Mouse (Mus musculus): ENCODE results near the gene Cnih3. TPM values are rescaled to one million over a fixed set of nuclear protein-coding genes. Genes with fewer than 3 reads are reported as not detected.

Cnih3 gene
- polyA plus RNA-seq, 1 experiment, result not detected

DNA sequence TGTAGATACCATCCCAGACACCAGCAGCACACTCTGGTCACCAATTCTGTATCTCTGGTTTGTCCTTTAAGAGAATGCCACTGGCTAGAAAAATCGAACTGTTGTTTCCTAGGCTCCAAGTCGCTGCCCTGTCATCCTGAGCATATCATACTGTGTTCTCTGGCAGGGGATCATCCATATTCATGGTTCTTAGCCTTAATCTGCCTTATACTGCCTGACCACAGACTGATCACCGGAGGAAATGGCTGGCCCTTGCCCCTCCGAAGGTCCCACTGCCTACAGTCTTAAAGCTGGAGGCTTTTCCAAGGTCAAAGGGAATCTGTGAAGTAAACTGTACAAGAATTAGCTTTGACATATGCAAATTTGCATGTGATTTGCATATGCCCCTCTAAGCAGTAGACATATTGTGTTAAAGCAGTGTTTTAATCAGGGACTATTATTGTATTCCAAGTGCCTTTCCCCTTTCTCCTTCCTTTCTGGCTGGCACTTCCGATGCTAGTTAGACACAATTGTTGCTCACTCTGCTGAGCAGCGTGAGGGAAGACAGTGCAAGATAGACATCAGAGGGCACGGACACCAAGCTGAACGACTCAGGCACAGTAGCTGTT lies 58.3 kb downstream of the Cnih3 start:
- TF ChIP-seq GATA1 (IDR thresholded peaks at IDR 0.05; ENCODE audit: low read length), result no peak

DNA sequence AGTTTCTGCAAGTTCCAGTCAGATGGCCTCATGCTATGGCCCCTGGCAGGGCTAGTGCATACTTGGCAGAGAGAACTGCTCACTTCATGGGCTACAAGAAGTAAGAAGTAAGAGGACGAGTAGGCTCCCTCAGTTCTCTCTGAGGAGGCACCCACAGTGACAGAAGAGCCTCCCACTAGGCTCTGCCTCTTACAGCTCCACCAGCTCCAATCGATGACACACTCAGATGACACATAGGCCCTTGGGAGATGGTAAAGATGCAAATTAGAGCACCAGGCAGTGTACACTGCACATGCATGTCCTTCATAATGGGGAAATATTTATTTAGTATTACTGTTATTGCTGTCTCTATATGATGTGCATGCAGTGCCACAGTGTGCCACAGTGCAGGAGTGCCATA lies 62.6 kb downstream of the Cnih3 start:
- TF ChIP-seq GATA1 (IDR thresholded peaks at IDR 0.05; ENCODE audit: low read length), result no peak

DNA sequence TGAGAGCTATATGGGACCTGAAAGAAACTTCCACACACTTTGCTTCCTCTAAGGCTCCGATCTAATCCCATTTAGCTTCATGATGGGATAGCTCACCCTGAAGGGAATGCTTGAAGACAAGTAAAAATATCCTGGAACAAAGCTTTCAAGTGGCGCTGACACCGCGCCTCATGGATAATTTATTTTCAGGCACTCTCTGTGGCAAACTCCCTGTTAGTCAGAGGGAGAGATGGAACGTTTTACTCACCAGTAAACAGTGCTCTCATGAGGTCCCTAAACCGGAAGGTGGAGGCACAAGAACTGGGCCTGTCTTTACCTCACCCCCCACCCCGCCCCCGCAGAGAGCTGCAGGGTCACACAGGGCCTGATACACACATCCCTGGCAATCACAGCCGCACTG lies 64.4 kb downstream of the Cnih3 start:
- no peak for TF ChIP-seq GATA1 (IDR thresholded peaks at IDR 0.05; ENCODE audit: low read length)

DNA sequence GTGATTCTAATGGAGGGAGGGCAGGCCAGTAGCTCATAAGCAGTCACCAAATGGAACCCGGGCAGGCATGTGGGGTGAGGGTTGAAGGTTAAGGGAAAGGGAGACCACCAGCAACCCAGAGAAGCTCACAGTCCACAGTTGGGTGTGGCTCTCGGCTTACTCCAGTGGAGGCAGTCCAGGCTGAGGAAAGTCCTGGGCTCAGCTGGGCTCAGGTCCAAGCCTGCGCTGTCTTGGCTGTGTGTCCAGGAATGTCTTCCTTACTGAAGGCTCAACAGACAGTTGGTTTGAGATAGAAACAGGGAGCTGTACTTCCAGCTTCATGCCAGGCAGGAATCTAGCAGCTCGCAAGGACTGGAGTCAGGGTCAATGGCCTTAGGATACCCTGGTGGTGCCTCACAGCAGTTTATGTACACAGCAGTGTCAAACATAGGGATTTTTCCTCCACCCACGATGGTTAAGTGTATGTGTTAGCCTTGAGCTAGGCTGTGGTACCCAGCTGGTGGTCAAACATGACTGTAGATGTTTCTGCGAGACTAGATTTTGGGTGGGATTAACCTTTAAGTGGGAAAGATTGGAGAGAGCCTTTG lies 65.6 kb downstream of the Cnih3 start:
- TF ChIP-seq GATA1 (IDR thresholded peaks at IDR 0.05; ENCODE audit: low read length), result no peak

DNA sequence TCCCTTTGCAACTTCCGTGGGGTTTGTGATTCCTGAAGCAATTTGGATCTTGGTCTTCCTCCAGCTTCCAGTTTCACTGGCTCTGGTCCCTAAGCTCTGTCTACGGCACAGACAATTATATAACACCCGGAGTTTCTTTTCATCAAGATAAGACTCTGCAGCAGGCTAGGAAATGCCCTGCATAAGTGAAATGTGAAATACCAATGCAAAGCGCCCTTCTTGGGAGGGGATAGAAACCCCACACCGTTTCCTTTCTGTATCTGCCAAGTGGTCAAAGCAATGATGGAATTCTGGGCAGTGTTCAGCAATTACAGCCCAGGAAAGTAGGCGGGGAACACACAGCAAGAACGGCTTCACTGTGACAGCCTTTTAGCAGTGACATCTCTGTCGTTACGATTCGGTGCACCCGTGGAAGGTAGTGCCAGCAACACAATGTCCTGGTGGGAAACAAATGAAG lies 67.7 kb downstream of the Cnih3 start:
- TF ChIP-seq GATA1 (IDR thresholded peaks at IDR 0.05; ENCODE audit: low read length), result no peak

DNA sequence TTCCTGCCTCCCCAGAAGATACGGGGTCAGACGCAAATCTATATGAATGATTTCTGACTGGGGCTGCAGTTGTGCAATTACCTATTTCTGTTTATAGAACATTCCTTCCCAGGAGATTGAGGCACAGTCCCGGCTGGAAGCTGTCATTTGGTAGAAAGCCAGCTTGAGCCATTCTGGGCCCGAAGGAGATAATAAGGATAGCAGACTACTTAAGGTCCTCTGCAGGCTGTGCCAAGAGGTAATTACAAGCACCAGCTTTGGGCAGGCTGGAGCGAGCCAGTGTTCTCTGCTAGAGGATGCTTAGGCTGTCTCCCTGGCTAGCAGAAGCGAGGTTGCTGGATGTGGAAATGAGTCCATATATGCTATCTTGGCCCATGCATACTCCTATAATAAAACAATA lies 70.4 kb downstream of the Cnih3 start:
- TF ChIP-seq GATA1 (IDR thresholded peaks at IDR 0.05; ENCODE audit: low read length), result no peak

DNA sequence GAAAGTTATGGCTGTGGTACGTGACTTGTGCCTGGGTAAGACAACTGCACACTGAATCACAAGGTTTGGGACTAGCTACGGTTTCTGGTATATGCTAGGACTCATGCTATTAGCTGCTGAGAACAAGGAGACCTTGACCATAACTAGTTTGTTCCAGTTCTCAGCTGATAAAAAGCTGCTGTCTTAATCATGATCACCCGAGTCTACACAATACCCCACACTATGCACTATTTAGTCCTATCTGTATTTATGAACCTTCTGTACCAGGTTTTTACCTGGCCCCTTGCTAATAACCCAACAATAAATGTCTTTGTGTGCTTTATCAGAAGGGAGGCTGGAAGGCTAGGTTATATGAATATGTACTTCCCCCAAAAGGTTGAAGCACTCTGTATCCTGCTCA lies 72.5 kb downstream of the Cnih3 start:
- TF ChIP-seq GATA1 (IDR thresholded peaks at IDR 0.05; ENCODE audit: low read length), result no peak

DNA sequence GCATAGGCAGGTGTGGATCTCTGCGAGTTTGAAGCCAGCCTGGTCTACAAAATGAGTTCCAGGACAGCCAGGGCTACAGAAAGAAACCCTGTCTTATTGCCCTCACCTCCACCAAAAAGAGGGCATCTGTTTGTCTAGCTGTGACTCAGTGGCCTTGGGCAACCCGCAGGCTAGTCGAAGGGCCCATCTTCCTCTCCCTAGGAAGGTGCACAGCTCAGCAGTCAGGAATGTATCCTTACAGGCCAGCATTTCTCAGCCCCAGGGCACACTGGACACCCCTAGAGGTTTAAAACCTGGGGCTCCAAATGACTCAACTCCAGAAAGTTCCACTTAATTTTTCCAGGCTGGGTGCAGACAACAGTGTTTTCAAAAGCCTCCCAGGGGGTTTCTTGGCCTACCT lies 73.0 kb downstream of the Cnih3 start:
- TF ChIP-seq GATA1 (IDR thresholded peaks at IDR 0.05; ENCODE audit: low read length), result no peak

DNA sequence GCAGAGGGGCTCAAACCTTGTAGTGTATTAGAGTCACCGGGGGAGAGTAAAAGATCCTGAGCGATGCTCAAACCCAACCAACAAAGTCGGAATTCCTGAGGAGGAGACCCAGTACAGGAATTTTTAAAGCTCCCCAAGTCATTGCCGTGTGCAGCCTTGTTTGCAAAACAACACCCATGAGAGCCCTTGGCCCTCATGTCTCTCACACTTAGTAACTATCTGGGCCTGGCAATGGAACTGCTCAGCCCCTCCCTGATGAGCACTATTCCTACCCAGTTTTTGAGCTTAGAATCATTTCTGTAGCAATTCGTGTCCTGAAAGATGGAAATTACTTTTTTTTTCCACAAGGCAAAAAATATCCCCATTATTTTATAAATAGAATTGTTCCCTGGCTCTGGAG lies 74.0 kb downstream of the Cnih3 start:
- no peak for TF ChIP-seq GATA1 (IDR thresholded peaks at IDR 0.05; ENCODE audit: low read length)

DNA sequence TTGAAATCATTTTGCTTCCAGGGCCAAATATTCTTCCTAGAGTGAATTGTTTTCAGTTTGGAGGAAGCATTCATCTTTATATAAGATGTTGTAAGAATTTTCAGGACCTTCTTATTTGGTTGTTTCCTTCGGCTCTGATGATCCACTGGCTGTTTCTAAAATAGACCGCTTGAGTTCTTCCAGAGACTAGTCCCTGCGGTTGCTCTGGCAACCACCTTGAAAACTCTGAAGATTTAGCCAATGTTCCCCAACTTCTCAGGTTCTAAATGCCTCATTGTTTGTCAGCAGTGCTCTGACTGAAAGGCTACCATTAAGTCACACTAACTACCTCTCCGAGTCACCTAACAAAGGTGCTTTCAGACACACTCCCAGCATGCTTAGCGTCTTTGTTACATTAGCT lies 80.8 kb downstream of the Cnih3 start:
- no peak for TF ChIP-seq GATA1 (IDR thresholded peaks at IDR 0.05; ENCODE audit: low read length)

DNA sequence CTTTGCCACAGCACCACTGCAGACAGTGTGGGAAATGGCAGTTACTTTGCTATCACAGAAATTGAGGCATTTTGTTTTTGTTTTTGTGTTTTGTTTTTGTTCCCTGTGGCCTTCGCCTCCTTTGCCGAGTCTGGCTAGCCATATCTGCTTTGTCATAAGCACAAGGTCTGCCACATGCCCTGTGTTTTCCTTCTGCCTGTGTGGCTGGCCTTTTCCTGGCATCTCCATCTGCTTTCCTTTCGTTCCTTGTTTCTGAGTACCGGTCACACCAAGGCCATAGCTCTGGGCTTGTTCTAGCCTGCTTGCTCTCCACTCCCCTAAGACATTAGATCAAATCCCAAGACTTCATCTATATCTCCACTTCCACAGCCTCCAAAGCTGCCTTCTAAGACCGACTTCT lies 83.0 kb downstream of the Cnih3 start:
- TF ChIP-seq GATA1 (IDR thresholded peaks at IDR 0.05; ENCODE audit: low read length), result no peak

DNA sequence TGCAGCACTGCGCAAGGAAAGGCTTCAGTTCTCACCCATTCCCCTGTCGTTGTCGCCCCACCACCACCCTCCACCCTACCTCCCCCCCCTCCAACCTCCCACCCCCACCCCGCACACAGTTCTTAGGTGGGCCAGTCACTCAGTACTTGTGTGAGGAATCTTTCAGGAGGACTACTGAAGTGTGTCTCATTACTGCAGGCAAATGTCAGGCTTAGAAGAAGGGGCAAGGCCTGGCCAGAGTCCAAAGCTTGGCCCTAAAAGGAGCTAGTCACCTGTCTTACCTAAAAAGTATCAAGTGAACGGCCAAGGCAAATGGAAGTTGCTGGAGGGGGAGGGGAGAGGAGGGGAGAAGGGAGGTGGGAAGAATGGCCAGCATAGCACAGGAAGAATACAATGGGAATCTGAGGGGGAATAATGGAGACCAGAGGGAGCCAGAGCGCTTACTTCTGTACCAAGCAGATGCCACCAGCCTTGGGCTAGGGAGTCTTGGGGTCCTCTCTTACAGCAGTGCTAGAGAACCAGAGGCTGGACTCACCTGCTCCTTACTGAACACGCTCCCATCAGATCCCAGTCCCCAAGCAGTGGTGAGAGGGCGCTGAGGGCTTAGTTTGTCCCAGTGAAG lies 88.7 kb downstream of the Cnih3 start:
- no peak for TF ChIP-seq GATA1 (IDR thresholded peaks at IDR 0.05; ENCODE audit: low read length)

DNA sequence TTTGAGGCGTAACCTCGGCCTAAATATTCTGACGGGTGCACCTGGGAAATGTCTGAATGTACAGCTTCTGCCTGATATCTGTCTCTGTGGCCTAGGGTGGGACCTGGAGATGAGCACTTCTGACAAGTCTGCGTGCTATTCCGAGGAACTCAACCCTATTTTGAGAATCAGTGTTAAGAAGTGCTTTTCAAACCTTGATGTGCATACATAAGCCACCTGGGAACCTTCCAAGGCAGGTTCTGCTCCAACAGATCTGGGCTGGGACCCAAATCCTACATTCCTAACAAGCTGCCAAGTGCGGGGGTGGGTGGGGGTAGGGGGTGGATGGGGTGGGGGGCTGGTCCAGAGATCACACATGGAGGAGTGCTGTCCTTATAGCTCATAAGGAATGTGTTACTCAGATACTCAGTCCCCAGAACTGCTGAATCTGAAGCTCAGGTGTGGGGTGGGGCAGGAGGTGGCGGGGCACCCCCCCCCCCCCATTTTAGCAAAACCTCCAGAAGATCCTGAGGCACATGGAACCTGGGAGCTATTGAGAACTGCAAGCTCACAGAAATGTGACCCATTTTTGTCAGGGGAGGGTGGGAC lies 89.3 kb downstream of the Cnih3 start:
- no peak for TF ChIP-seq GATA1 (IDR thresholded peaks at IDR 0.05; ENCODE audit: low read length)

DNA sequence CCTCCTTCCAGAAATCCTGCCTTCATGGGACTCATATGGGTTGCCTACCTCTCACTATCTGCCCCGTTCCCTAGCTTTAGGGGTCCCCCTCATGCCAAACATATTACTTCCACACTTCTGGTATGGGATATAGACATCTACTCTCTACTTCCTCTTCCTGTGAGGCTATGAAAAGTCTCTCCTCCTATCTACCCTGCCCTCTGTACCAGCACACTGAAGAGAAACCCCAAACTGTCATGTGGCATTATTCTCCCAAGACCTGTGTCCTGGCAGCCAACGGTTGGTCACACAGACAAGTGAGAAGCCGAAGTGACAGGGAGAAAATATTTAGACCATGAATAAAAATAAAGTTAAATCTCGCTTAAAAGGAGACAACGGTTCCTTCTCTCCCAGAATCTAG lies 92.6 kb downstream of the Cnih3 start:
- no peak for TF ChIP-seq GATA1 (IDR thresholded peaks at IDR 0.05; ENCODE audit: low read length)

DNA sequence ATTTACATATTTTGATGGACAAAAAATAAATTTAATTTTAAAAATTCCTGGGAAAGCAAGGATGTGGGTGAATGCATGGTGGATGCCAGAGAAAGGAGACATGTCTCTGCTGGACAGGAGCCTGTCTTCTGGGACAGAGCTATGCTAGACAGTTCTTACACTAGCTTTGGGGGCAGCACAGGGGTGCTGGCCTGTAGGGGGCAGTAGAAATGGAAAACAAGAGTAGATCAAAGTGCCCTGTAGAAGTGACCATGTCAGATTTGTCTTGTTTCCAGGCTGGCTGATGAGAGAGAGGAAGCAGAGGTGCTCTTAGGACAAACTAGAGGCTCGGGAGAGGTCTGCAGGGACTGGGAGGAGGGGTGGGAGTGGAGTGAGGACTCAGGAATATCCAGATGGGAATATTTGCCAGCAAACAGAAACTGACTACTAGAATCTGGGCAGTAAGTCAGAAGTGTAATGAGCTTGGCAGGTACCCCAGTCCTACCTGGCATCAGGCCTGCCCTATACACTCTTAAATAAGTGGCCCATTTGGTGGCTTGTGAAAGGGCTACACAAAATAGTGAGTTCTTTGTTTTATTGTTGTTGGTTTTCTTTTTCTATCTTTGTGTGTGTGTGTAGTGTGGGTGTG lies 93.3 kb downstream of the Cnih3 start:
- no peak for TF ChIP-seq GATA1 (IDR thresholded peaks at IDR 0.05; ENCODE audit: low read length)

DNA sequence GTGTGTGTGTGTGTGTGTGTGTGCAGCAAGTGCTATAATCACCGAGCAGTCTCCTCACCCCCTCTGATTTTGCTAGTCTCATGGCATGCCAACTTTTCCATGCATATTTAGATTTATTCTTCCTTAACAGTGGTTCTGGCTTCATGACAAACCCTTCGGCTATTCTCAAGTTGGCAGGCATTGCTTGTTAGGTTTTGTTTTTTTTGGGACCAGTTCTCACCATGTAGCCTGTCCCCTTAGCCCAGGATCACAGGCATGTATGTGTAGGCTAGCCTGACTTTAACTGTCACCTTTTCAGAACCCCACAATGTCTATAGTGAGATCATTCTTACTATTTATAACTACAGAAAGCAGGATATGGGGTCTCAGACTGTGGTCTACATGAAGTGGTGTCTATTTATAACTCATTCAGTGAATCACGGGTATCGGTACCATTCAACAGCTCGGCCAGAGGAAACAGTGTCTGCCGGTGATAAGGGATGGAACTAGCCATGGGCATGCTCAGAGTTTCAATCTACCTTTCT lies 94.2 kb downstream of the Cnih3 start:
- no peak for TF ChIP-seq GATA1 (IDR thresholded peaks at IDR 0.05; ENCODE audit: low read length)

All from G1E-ER4 (cell line).